Mouse (Mus musculus) erythroblast, embryonic 14.5 days (primary cell): ENCODE data around the gene Mus81. TPM values are rescaled to one million over a fixed set of nuclear protein-coding genes. Genes with fewer than 3 reads are reported as not detected.

ENCODE experiments used
- H3K27me3 ChIP-seq: 2 replicates; pipeline ENCODE4 v1.6.1; 2012; ENCODE audit warnings: inconsistent platforms; ENCODE audit not compliant: control insufficient read depth
- H3K36me3 ChIP-seq: 2 replicates; pipeline ENCODE4 v1.6.1; 2012; ENCODE audit warnings: mild to moderate bottlenecking, inconsistent platforms; ENCODE audit not compliant: control insufficient read depth
- H3K4me1 ChIP-seq: 2 replicates; pipeline ENCODE4 v1.6.1; 2012; ENCODE audit warnings: inconsistent platforms; ENCODE audit not compliant: control insufficient read depth
- H3K4me3 ChIP-seq: replicated peaks from 2 replicates; pipeline ENCODE3; 2012; ENCODE audit warnings: moderate library complexity, mild to moderate bottlenecking, inconsistent platforms
- H3K9me3 ChIP-seq: 2 replicates; pipeline ENCODE4 v1.6.1; 2012; ENCODE audit warnings: low read length, inconsistent platforms, mixed read lengths; ENCODE audit not compliant: control insufficient read depth
- GATA1 ChIP-seq: IDR thresholded peaks from 2 replicates; pipeline ENCODE4 v1.6.1; 2012; ENCODE audit warnings: low read length, inconsistent platforms, mixed read lengths
- TAL1 ChIP-seq: IDR thresholded peaks from 3 replicates; pipeline ENCODE4 v1.6.1; 2012; ENCODE audit warnings: low read length, inconsistent platforms, mixed read lengths
- polyA plus RNA-seq: library from polyadenylated mRNA; stranded (reverse); fragments of >175 nt; gene quantifications from 2 replicates; pipeline ENCODE4 v1.2.3, GENCODE M21; 2012

The Mus81 gene
- polyA plus RNA-seq, 1 experiment: 5.2 TPM

- H3K36me3 ChIP-seq: peaks cover 55% of the 10 kb centered on the region
- H3K4me3 ChIP-seq: no peak overlapping the region
- H3K27me3 ChIP-seq: no peaks in the 10 kb centered on the region
- TF ChIP-seq TAL1 (no peak), GATA1 (no peak)
- peaks cover 48% of the 10 kb centered on the region for H3K4me1 ChIP-seq
- H3K9me3 ChIP-seq: no peaks in the 10 kb centered on the region
These were observed 3.7 kb downstream of the Mus81 start for GRCm38 (mm10) chr19:5484496-5484895.

DNA sequence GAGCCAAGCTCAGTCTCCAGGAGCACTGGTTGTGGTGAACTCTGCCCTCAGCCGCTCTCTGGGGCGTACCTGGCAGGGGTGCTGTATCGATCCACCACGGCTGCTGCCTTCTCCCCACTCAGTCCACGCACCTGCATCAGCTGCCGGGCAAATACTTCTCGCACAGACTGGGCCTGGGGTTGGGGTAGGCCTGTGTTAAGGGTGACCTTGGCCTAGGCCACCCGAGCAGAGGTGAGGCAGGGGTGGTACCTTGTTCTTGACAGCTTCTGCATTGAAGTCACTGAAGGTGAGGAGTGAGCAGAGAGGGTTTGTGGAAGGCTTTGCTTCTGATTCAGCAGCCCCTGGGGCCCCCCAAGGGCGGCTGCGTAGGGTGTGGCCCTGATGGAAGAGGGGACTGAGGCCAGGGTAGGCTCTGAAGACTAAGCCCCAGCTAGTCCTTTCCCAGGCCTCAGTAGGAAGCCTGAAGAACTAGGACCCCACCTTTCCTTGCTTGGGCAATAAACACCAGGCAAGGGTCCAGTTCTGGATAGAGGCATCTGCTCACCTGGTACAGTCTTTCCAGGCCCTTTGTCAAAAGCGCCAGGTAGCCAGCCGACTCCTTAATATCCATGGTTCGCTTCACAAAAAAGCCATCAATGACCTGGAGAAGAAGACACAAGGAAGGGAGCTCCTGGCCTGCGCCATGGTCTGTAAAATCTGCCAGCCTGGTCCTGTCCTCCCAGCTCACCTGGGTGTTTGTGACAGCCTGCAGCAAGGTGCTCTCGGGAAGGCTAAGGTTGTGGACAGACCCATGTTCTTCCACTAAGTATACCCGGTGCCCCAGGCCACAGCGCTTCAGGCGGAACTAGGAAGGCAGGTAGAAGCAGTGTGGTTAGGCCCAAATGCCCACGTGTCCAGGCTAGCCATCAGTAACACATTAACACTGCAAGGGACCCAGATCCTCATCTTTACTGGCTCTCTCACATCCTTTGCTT lies 4.5 kb downstream of the Mus81 start:
- TF ChIP-seq GATA1 (no peak), TAL1 (no peak)
- Histone ChIP-seq H3K4me3 (no peak overlapping the region), H3K9me3 (no peaks in the 10 kb centered on the region), H3K27me3 (no peaks in the 10 kb centered on the region), H3K36me3 (peaks cover 55% of the 10 kb centered on the region), H3K4me1 (peaks cover 40% of the 10 kb centered on the region)

DNA sequence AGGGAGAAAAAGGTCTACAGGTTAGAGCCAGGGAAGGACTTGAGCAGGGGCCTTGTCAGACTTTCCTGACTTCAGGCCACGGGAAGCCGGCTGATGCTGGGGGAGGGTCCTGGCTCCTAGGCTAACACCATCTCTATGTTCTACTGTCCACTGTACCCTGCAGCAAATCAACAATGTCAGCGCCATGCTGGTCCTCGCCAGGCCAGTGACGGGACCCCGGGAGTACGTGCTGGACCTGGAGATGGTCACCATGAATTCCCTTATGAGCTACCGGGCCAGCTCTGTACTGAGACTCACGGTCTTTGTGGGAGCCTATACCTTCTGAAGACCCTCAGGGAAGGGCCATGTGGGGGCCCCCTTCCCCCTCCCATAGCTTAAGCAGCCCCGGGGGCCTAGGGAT lies 6.8 kb downstream of the Mus81 start:
- Histone ChIP-seq H3K4me3 (no peak overlapping the region), H3K36me3 (peaks cover 49% of the 10 kb centered on the region), H3K9me3 (no peaks in the 10 kb centered on the region), H3K4me1 (peaks cover 17% of the 10 kb centered on the region), H3K27me3 (peaks cover 10% of the 10 kb centered on the region)
- TF ChIP-seq TAL1: no peak
- no peak for TF ChIP-seq GATA1

- Histone ChIP-seq H3K4me3 (no peak overlapping the region), H3K9me3 (no peaks in the 10 kb centered on the region), H3K36me3 (peaks cover 35% of the 10 kb centered on the region), H3K4me1 (peaks cover 10% of the 10 kb centered on the region), H3K27me3 (peaks cover 21% of the 10 kb centered on the region)
- no peak for TF ChIP-seq TAL1
- TF ChIP-seq GATA1: no peak
These were observed 8.2 kb downstream of the Mus81 start for GRCm38 (mm10) chr19:5480016-5480415.

- Histone ChIP-seq H3K27me3 (peaks cover 43% of the 10 kb centered on the region), H3K4me1 (peaks cover 17% of the 10 kb centered on the region), H3K9me3 (no peaks in the 10 kb centered on the region; the same call in 1 of the 2 replicates), H3K36me3 (peaks cover 13% of the 10 kb centered on the region), H3K4me3 (no peak overlapping the region)
- TF ChIP-seq GATA1: no peak
These were observed 10.4 kb downstream of the Mus81 start for GRCm38 (mm10) chr19:5477668-5478300.

GRCm38 (mm10) chr19:5477004-5477667 lies 11.1 kb downstream of the Mus81 start:
- peaks cover 7% of the 10 kb centered on the region for H3K36me3 ChIP-seq
- H3K9me3 ChIP-seq: no peaks in the 10 kb centered on the region; the same call in 1 of the 2 replicates
- TF ChIP-seq GATA1: no peak
- TF ChIP-seq TAL1: no peak
- H3K4me3 ChIP-seq: no peak overlapping the region
- H3K4me1 ChIP-seq: peaks cover 17% of the 10 kb centered on the region
- peaks cover 48% of the 10 kb centered on the region for H3K27me3 ChIP-seq

DNA sequence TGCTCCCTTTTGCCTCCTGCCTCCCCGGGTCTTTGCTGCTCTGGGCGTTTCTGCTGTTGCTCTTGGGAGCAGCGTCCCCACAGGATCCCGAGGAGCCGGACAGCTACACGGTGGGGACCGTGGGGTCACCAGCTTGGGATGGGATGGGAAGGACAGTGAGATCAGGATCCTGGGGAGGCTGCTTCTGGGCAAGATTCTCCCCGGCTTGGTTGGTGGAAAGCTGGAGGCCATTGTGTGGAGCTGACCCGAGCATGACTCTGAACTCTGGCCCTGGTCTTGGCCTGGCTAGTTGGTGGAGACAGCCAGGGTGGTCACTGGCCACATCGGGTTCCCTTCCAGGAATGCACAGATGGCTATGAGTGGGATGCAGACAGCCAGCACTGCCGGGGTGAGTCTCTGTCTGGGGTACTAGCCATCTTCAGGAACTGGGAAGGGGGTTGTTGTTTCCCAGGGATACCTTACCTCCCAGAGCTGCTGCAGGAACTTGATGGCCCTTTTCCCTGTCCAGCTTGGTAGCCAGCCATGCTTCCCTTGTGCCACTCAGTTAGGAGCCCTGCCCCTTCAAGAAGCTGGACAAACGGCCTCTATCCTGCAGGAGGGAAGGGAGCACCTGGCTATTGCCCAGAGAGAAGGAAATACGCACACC lies 13.0 kb downstream of the Mus81 start:
- peaks cover 49% of the 10 kb centered on the region for H3K27me3 ChIP-seq
- H3K4me3 ChIP-seq: peak overlapping the region; percentile 40
- H3K9me3 ChIP-seq: no peaks in the 10 kb centered on the region; the same call in 1 of the 2 replicates
- TF ChIP-seq GATA1: no peak
- TF ChIP-seq TAL1: no peak
- H3K36me3 ChIP-seq: no peaks in the 10 kb centered on the region
- H3K4me1 ChIP-seq: peaks cover 17% of the 10 kb centered on the region

DNA sequence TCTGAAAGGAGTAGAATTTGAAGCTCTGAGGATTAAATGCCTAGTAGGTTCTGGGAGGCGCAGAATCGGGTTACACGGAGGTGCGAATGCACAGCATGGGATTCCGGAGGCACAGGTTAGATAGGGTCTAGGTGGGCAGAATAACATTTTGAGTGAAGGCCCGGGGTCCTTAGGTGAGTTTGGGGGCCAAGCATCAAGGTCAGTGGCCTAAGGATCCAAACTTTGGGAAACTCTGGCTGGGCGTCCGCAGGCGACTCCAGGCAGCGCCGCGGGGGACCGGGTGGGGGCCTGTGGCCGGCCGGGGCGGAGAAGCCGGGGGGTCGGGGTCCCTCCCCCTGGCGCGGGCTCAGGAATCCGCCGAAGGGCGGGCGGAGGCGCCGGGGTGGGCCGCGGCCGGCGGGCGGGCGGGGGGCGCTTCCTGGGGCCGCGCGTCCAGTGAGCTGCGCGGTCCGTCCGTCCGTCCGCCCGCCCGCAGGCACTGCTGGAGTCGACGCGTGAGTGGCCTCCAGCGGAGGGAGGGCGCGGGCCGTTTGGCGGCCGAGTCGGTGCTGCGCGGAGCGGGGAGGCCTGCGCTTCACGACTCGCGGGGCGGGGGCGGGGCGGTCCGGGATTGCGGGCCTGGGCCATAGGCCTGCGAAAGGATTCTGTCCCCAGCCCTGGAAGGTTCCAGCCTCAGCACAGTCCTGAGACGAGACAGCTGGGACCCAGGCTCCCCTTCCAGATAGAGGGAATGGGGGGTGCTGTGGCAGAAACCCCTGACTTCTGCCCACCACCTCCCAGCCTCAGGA lies 13.7 kb downstream of the Mus81 start:
- Histone ChIP-seq H3K4me1 (peaks cover 17% of the 10 kb centered on the region), H3K36me3 (no peaks in the 10 kb centered on the region), H3K9me3 (no peaks in the 10 kb centered on the region; the same call in 1 of the 2 replicates), H3K27me3 (peaks cover 54% of the 10 kb centered on the region), H3K4me3 (peak overlapping the region; percentile 40)
- TF ChIP-seq GATA1: no peak
- no peak for TF ChIP-seq TAL1
